Mouse (Mus musculus) right cerebral cortex, postnatal 4 days (tissue): ENCODE results near the gene Arhgef9.

Experiments used
- DNase-seq: peaks from one replicate; pipeline ENCODE4 v3.0.0-alpha.2; 2022

The Arhgef9 gene

GRCm38 (mm10) chrX:95196104-95196919, at the start of gene Arhgef9:
TSS of gene Arhgef9 (minus strand) at chrX:95196856.
- DNase-seq: peak; percentile 46

GRCm38 (mm10) chrX:95238896-95239295, 42.2 kb upstream of the Arhgef9 start:
- DNase-seq: no peak

- peak; percentile 3 for DNase-seq
Measured at GRCm38 (mm10) chrX:95195363-95196103, 1.1 kb downstream of the Arhgef9 start.

- peak; percentile 51 for DNase-seq
Measured at GRCm38 (mm10) chrX:95175978-95176377, 20.7 kb downstream of the Arhgef9 start.

- peak; percentile 75 for DNase-seq
Measured at GRCm38 (mm10) chrX:95166317-95166716, 30.3 kb downstream of the Arhgef9 start.

GRCm38 (mm10) chrX:95165671-95166127, 31.0 kb downstream of the Arhgef9 start:
- peak; percentile 3 for DNase-seq

GRCm38 (mm10) chrX:95164140-95164539, 32.5 kb downstream of the Arhgef9 start:
- no peak for DNase-seq

GRCm38 (mm10) chrX:95163452-95163851, 33.2 kb downstream of the Arhgef9 start:
- no peak for DNase-seq

- DNase-seq: no peak
Measured at GRCm38 (mm10) chrX:95156833-95157386, 39.7 kb downstream of the Arhgef9 start.

- no peak for DNase-seq
Measured at GRCm38 (mm10) chrX:95138636-95139035, 58.0 kb downstream of the Arhgef9 start.

GRCm38 (mm10) chrX:95133502-95133901, 63.2 kb downstream of the Arhgef9 start:
- DNase-seq: no peak

GRCm38 (mm10) chrX:95132996-95133395, 63.7 kb downstream of the Arhgef9 start:
- no peak for DNase-seq

- no peak for DNase-seq
Measured at GRCm38 (mm10) chrX:95131783-95132182, 64.9 kb downstream of the Arhgef9 start.

GRCm38 (mm10) chrX:95123462-95123861, 73.2 kb downstream of the Arhgef9 start:
- no peak for DNase-seq

- DNase-seq: no peak
Measured at GRCm38 (mm10) chrX:95104361-95104760, 92.3 kb downstream of the Arhgef9 start.

GRCm38 (mm10) chrX:95087674-95088073, 109.0 kb downstream of the Arhgef9 start:
- DNase-seq: no peak

GRCm38 (mm10) chrX:95077013-95077699, 119.5 kb downstream of the Arhgef9 start:
- no peak for DNase-seq

- no peak for DNase-seq
Measured at GRCm38 (mm10) chrX:95027907-95028306, 168.7 kb downstream of the Arhgef9 start.

- peak; percentile 55 for DNase-seq
Measured at GRCm38 (mm10) chrX:95026361-95026892, 170.2 kb downstream of the Arhgef9 start, which contains the start of gene Spin4. TSS of gene Spin4 (minus strand) at chrX:95026682.

GRCm38 (mm10) chrX:95025779-95026360, 170.8 kb downstream of the Arhgef9 start:
- peak; percentile 3 for DNase-seq

GRCm38 (mm10) chrX:95012033-95012432, 184.6 kb downstream of the Arhgef9 start:
- no peak for DNase-seq
